Mouse (Mus musculus) neural tube, embryonic 15.5 days (tissue): Measurements from ENCODE around the gene Cemip2. TPM values are rescaled to one million over a fixed set of nuclear protein-coding genes. Genes with fewer than 3 reads are reported as not detected.

Experiments
- ATAC-seq: fragments of 200-750 bp; cut with Nextera tagmentation; 2 replicates; pipeline ENCODE4 v1.8.0; 2017; ENCODE audit warnings: mild to moderate bottlenecking, moderate TSS enrichment, moderate library complexity; ENCODE audit not compliant: low FRiP score
- H3K27ac ChIP-seq: fragments of 300-500 bp; sonication (generic); replicated peaks from 2 replicates; pipeline ENCODE4 v1.5.1; 2015; ENCODE audit warnings: mild to moderate bottlenecking, inconsistent platforms
- H3K27me3 ChIP-seq: fragments of 300-500 bp; sonication (generic); replicated peaks from 2 replicates; pipeline ENCODE4 v1.6.1; 2015; ENCODE audit warnings: inconsistent platforms
- H3K36me3 ChIP-seq: fragments of 300-500 bp; sonication (generic); 2 replicates; pipeline ENCODE4 v1.6.1; 2015; ENCODE audit warnings: inconsistent platforms
- H3K4me1 ChIP-seq: fragments of 300-500 bp; sonication (generic); 2 replicates; pipeline ENCODE4 v1.6.1; 2015; ENCODE audit warnings: inconsistent platforms
- H3K4me2 ChIP-seq: fragments of 300-500 bp; sonication (generic); 2 replicates; pipeline ENCODE4 v1.6.1; 2015; ENCODE audit warnings: inconsistent platforms, mild to moderate bottlenecking, moderate library complexity
- H3K4me3 ChIP-seq: fragments of 300-500 bp; sonication (generic); replicated peaks from 2 replicates; pipeline ENCODE4 v1.5.1; 2015; ENCODE audit warnings: mild to moderate bottlenecking, inconsistent platforms
- H3K9ac ChIP-seq: fragments of 300-500 bp; sonication (generic); replicated peaks from 2 replicates; pipeline ENCODE4 v1.6.1; 2015; ENCODE audit warnings: mild to moderate bottlenecking, inconsistent platforms
- H3K9me3 ChIP-seq: fragments of 300-500 bp; sonication (generic); replicated peaks from 2 replicates; pipeline ENCODE4 v1.6.1; 2016; ENCODE audit warnings: inconsistent platforms
- WGBS: fragments of 180-500 bp; shearing (Covaris S2); methylation state at CpG from one replicate; pipeline ENCODE4 v1.1.7; 2015; ENCODE audit warnings: mixed read lengths; 5-methylcytosine and 5-hydroxymethylcytosine counted together
- polyA plus RNA-seq: library from polyadenylated mRNA; unstranded; fragments of >200 nt; fragmentation: Nextera tagmentation; extraction: Ambion mirVana; gene quantifications from 2 replicates; pipeline ENCODE4 v1.2.1, GENCODE M21; 2015

The Cemip2 gene
- polyA plus RNA-seq, 1 experiment from 2014 or later: 16.0 TPM

- WGBS: 75% methylated on average over 2 of the region's 2 CpGs
Measured at GRCm38 (mm10) chr19:21750154-21750553, 28.0 kb upstream of the Cemip2 start.

GRCm38 (mm10) chr19:21761676-21762075 is 16.5 kb upstream of the Cemip2 start:
- Histone ChIP-seq H3K4me1 (no peaks in the 10 kb centered on the region), H3K36me3 (no peaks in the 10 kb centered on the region), H3K27ac (no peak overlapping the region), H3K9me3 (no peaks in the 10 kb centered on the region), H3K27me3 (no peaks in the 10 kb centered on the region), H3K4me2 (no peak overlapping the region), H3K9ac (no peak overlapping the region), H3K4me3 (no peak overlapping the region)
- no peak for ATAC-seq

More at GRCm38 (mm10) chr19:21750154-21750553, 28.0 kb upstream of the Cemip2 start:
- H3K9me3 ChIP-seq: no peaks in the 10 kb centered on the region
- H3K4me3 ChIP-seq: no peak overlapping the region
- H3K27me3 ChIP-seq: no peaks in the 10 kb centered on the region
- no peaks in the 10 kb centered on the region for H3K4me1 ChIP-seq
- H3K36me3 ChIP-seq: no peaks in the 10 kb centered on the region
- no peak overlapping the region for H3K27ac ChIP-seq
- ATAC-seq: no peak
- H3K9ac ChIP-seq: no peak overlapping the region
- no peak overlapping the region for H3K4me2 ChIP-seq

- no peak for ATAC-seq
- no peak overlapping the region for H3K9ac ChIP-seq
- H3K36me3 ChIP-seq: no peaks in the 10 kb centered on the region
- H3K27me3 ChIP-seq: no peaks in the 10 kb centered on the region
- WGBS: 88% methylated on average over 2 of the region's 2 CpGs
- no peak overlapping the region for H3K27ac ChIP-seq
- H3K4me3 ChIP-seq: no peak overlapping the region
- H3K9me3 ChIP-seq: no peaks in the 10 kb centered on the region
- H3K4me2 ChIP-seq: no peak overlapping the region
- no peaks in the 10 kb centered on the region for H3K4me1 ChIP-seq
Measured at GRCm38 (mm10) chr19:21764013-21764412, 14.1 kb upstream of the Cemip2 start.

- 93% methylated on average over 3 of the region's 3 CpGs for WGBS
- no peak for ATAC-seq
Measured at GRCm38 (mm10) chr19:21764738-21765137, 13.4 kb upstream of the Cemip2 start.

GRCm38 (mm10) chr19:21767500-21768045 is 10.6 kb upstream of the Cemip2 start:
- Histone ChIP-seq H3K9me3 (no peaks in the 10 kb centered on the region), H3K27ac (no peak overlapping the region), H3K4me2 (no peak overlapping the region), H3K36me3 (no peaks in the 10 kb centered on the region), H3K4me3 (no peak overlapping the region), H3K27me3 (no peaks in the 10 kb centered on the region), H3K9ac (no peak overlapping the region), H3K4me1 (no peaks in the 10 kb centered on the region)
- ATAC-seq: no peak
- WGBS: 85% methylated on average over 9 of the region's 9 CpGs

More at GRCm38 (mm10) chr19:21764738-21765137, 13.4 kb upstream of the Cemip2 start:
- Histone ChIP-seq H3K36me3 (no peaks in the 10 kb centered on the region), H3K9ac (no peak overlapping the region), H3K27me3 (no peaks in the 10 kb centered on the region), H3K4me3 (no peak overlapping the region), H3K27ac (no peak overlapping the region), H3K4me1 (no peaks in the 10 kb centered on the region), H3K4me2 (no peak overlapping the region), H3K9me3 (no peaks in the 10 kb centered on the region)

- Histone ChIP-seq H3K9ac (no peak overlapping the region), H3K27ac (no peak overlapping the region), H3K9me3 (no peaks in the 10 kb centered on the region), H3K4me3 (no peak overlapping the region), H3K36me3 (no peaks in the 10 kb centered on the region), H3K4me2 (no peak overlapping the region), H3K27me3 (no peaks in the 10 kb centered on the region), H3K4me1 (no peaks in the 10 kb centered on the region)
- WGBS: 74% methylated on average over 3 of the region's 3 CpGs
- ATAC-seq: no peak
Measured at GRCm38 (mm10) chr19:21769796-21770195, 8.3 kb upstream of the Cemip2 start.

- Histone ChIP-seq H3K9me3 (no peaks in the 10 kb centered on the region), H3K36me3 (no peaks in the 10 kb centered on the region), H3K9ac (no peak overlapping the region), H3K4me1 (no peaks in the 10 kb centered on the region), H3K27me3 (no peaks in the 10 kb centered on the region), H3K4me2 (no peak overlapping the region), H3K4me3 (no peak overlapping the region), H3K27ac (no peak overlapping the region)
- ATAC-seq: no peak
- 98% methylated on average over 1 of the region's 1 CpGs for WGBS
Measured at GRCm38 (mm10) chr19:21771586-21771985, 6.6 kb upstream of the Cemip2 start.

- Histone ChIP-seq H3K4me3 (no peak overlapping the region), H3K4me1 (peaks cover 6% of the 10 kb centered on the region), H3K27ac (no peak overlapping the region), H3K9ac (no peak overlapping the region), H3K9me3 (no peaks in the 10 kb centered on the region), H3K36me3 (no peaks in the 10 kb centered on the region), H3K4me2 (no peak overlapping the region), H3K27me3 (no peaks in the 10 kb centered on the region)
- ATAC-seq: no peak
- WGBS: 69% methylated on average over 6 of the region's 6 CpGs
Measured at GRCm38 (mm10) chr19:21773621-21774020, 4.5 kb upstream of the Cemip2 start.

GRCm38 (mm10) chr19:21775629-21776028 is 2.5 kb upstream of the Cemip2 start:
- WGBS: 67% methylated on average over 4 of the region's 4 CpGs

GRCm38 (mm10) chr19:21776671-21777070 is 1.5 kb upstream of the Cemip2 start:
- WGBS: 72% methylated on average over 3 of the region's 3 CpGs
- Histone ChIP-seq H3K27me3 (no peaks in the 10 kb centered on the region), H3K9ac (no peak overlapping the region), H3K36me3 (no peaks in the 10 kb centered on the region), H3K9me3 (no peaks in the 10 kb centered on the region), H3K27ac (no peak overlapping the region), H3K4me3 (no peak overlapping the region), H3K4me1 (peaks cover 33% of the 10 kb centered on the region), H3K4me2 (no peak overlapping the region)
- ATAC-seq: no peak

More at GRCm38 (mm10) chr19:21775629-21776028, 2.5 kb upstream of the Cemip2 start:
- no peaks in the 10 kb centered on the region for H3K27me3 ChIP-seq
- H3K4me3 ChIP-seq: no peak overlapping the region
- no peak for ATAC-seq
- H3K4me2 ChIP-seq: no peak overlapping the region
- H3K9ac ChIP-seq: no peak overlapping the region
- H3K4me1 ChIP-seq: peaks cover 22% of the 10 kb centered on the region
- H3K36me3 ChIP-seq: no peaks in the 10 kb centered on the region
- H3K9me3 ChIP-seq: no peaks in the 10 kb centered on the region
- no peak overlapping the region for H3K27ac ChIP-seq

- peak; percentile 1; the same call in 1 of the 2 replicates for ATAC-seq
- H3K36me3 ChIP-seq: no peaks in the 10 kb centered on the region
- no peak overlapping the region for H3K27ac ChIP-seq
- H3K9ac ChIP-seq: no peak overlapping the region
- no peak overlapping the region for H3K4me3 ChIP-seq
- WGBS: 31% methylated on average over 20 of the region's 20 CpGs
- H3K4me2 ChIP-seq: peak overlapping the region; percentile 86
- H3K4me1 ChIP-seq: peaks cover 39% of the 10 kb centered on the region
- H3K27me3 ChIP-seq: no peaks in the 10 kb centered on the region
- no peaks in the 10 kb centered on the region for H3K9me3 ChIP-seq
Measured at GRCm38 (mm10) chr19:21777171-21777731, 891 bp upstream of the Cemip2 start.

- Histone ChIP-seq H3K4me1 (peaks cover 51% of the 10 kb centered on the region), H3K4me3 (peak overlapping the region; percentile 74), H3K27ac (peak overlapping the region; percentile 90), H3K9ac (peak overlapping the region; percentile 81), H3K9me3 (no peaks in the 10 kb centered on the region), H3K27me3 (no peaks in the 10 kb centered on the region), H3K36me3 (no peaks in the 10 kb centered on the region), H3K4me2 (peak overlapping the region; percentile 86)
- 1% methylated on average over 11 of the region's 11 CpGs for WGBS
- no peak for ATAC-seq
Measured at GRCm38 (mm10) chr19:21779106-21779505, 964 bp downstream of the Cemip2 start.
